Mouse (Mus musculus): ENCODE data around the gene Slc47a2.

- no peak for TF ChIP-seq POLR2A (IDR thresholded peaks at IDR 0.05; ENCODE audit: insufficient read length, low read depth)
- TF ChIP-seq MAX (IDR thresholded peaks at IDR 0.05; ENCODE audit: low read depth) = no peak
- TF ChIP-seq REST (IDR thresholded peaks at IDR 0.05; ENCODE audit: insufficient read depth, insufficient read length) = no peak
- no peak for TF ChIP-seq E2F4 (IDR thresholded peaks at IDR 0.05; ENCODE audit: insufficient read depth)
- no peak for TF ChIP-seq USF1 (IDR thresholded peaks at IDR 0.05; ENCODE audit: low read depth)
- TF ChIP-seq TCF3 (IDR thresholded peaks at IDR 0.05; ENCODE audit: insufficient read length, low read depth) = no peak
- no peak for TF ChIP-seq CEBPB (IDR thresholded peaks at IDR 0.05; ENCODE audit: insufficient read depth, poor library complexity, severe bottlenecking)
- TF ChIP-seq TCF12 (IDR thresholded peaks at IDR 0.05; ENCODE audit: insufficient read depth, poor library complexity, severe bottlenecking) = no peak
- no peak for TF ChIP-seq POLR2AphosphoS2 (IDR thresholded peaks at IDR 0.05; ENCODE audit: insufficient read length, low read depth)
- peak; percentile 44 to 84 (median 74) for TF ChIP-seq MYOD1 (IDR thresholded peaks at IDR 0.05; ENCODE audit: control insufficient read depth in 1 of 3, insufficient read length in 2 of 3, low read depth in 2 of 3)
- no peak for TF ChIP-seq SRF (IDR thresholded peaks at IDR 0.05; ENCODE audit: control insufficient read depth, insufficient read length, low read depth)
- TF ChIP-seq MYOG (IDR thresholded peaks at IDR 0.05; ENCODE audit: control insufficient read depth in 1 of 3, insufficient read depth in 1 of 3, insufficient read length in 2 of 3, low read depth in 2 of 3) = peak in 2 of 3 experiments; percentile 64 to 71
Observed at GRCm38 (mm10) chr11:61319923-61320567, 22.6 kb downstream of the Slc47a2 start.

Data from myocyte (in vitro differentiated cells).